Mouse (Mus musculus) intestine, postnatal 0 days (tissue): ENCODE measurements around the gene Ifnz. TPM values are rescaled to one million over a fixed set of nuclear protein-coding genes. Genes with fewer than 3 reads are reported as not detected.
"Not testable (repeated sequence)": the region's sequence is repeated elsewhere in the genome, so short reads cannot be mapped to it uniquely, and the experiment has no call there.

Experiments
- ATAC-seq: fragments of 200-750 bp; cut with Nextera tagmentation; 2 replicates; pipeline ENCODE4 v1.8.0; 2017; ENCODE audit warnings: mild to moderate bottlenecking, moderate TSS enrichment, moderate library complexity
- H3K27ac ChIP-seq: fragments of 300-500 bp; sonication (generic); 2 replicates; pipeline ENCODE4 v1.5.1; 2014; ENCODE audit warnings: mild to moderate bottlenecking, low read depth, low read length, moderate library complexity
- H3K27me3 ChIP-seq: fragments of 300-500 bp; sonication (generic); replicated peaks from 2 replicates; pipeline ENCODE4 v1.6.1; 2014; ENCODE audit warnings: low read length, mixed read lengths; ENCODE audit not compliant: control insufficient read depth, insufficient read depth
- H3K36me3 ChIP-seq: fragments of 300-500 bp; sonication (generic); 2 replicates; pipeline ENCODE4 v1.6.1; 2014; ENCODE audit warnings: mild to moderate bottlenecking, moderate library complexity; ENCODE audit not compliant: control insufficient read depth, insufficient read depth
- H3K4me1 ChIP-seq: fragments of 300-500 bp; sonication (generic); replicated peaks from 2 replicates; pipeline ENCODE4 v1.6.1; 2014; ENCODE audit warnings: antibody characterized with exemption, low read length, mixed read lengths; ENCODE audit not compliant: control insufficient read depth, insufficient read depth
- H3K4me2 ChIP-seq: fragments of 300-500 bp; sonication (generic); replicated peaks from 2 replicates; pipeline ENCODE4 v1.6.1; 2014; ENCODE audit warnings: low read depth, mild to moderate bottlenecking, moderate library complexity
- H3K4me3 ChIP-seq: fragments of 300-500 bp; sonication (generic); 2 replicates; pipeline ENCODE4 v1.5.1; 2014; ENCODE audit warnings: low read depth, low read length
- H3K9ac ChIP-seq: fragments of 300-500 bp; sonication (generic); 2 replicates; pipeline ENCODE4 v1.6.1; 2014; ENCODE audit warnings: mild to moderate bottlenecking, low read depth, low read length
- H3K9me3 ChIP-seq: fragments of 300-500 bp; sonication (generic); 2 replicates; pipeline ENCODE4 v1.6.1; 2016; ENCODE audit warnings: mixed run types; ENCODE audit not compliant: control insufficient read depth
- CTCF ChIP-seq: sonication (generic); IDR thresholded peaks from 2 replicates; pipeline ENCODE4 v1.5.1; 2016; ENCODE audit warnings: low read depth, mild to moderate bottlenecking, control low read depth, antibody characterized with exemption, moderate library complexity
- WGBS: fragments of 180-500 bp; shearing (Covaris S2); extraction: QIAGEN DNeasy Blood & Tissue Kit; methylation state at CpG from one replicate; pipeline ENCODE4 v1.1.7; 2014; 5-methylcytosine and 5-hydroxymethylcytosine counted together
- polyA plus RNA-seq: library from polyadenylated mRNA; unstranded; fragments of >200 nt; fragmentation: Nextera tagmentation; extraction: Ambion mirVana; gene quantifications from 2 replicates; pipeline ENCODE4 v1.2.1, GENCODE M21; 2015

Gene Ifnz
- 0.18 TPM in 1 of 2 replicates, not detected in the other for polyA plus RNA-seq

GRCm38 (mm10) chr4:88781831-88782230 is at the start of gene Ifnz:
Gene Ifnz, plus strand, starts transcription at chr4:88782131.
- not testable (repeated sequence) for H3K4me3 ChIP-seq, H3K27ac ChIP-seq, ATAC-seq, H3K9me3 ChIP-seq, H3K4me1 ChIP-seq, H3K27me3 ChIP-seq, H3K36me3 ChIP-seq, H3K9ac ChIP-seq
- H3K4me2 ChIP-seq: peak within 1 kb of the TSS; percentile 51
- WGBS: 24% methylated on average over 4 of the region's 7 CpGs

- TF ChIP-seq CTCF: peak; percentile 89
- H3K27me3 ChIP-seq: no peaks in the 10 kb centered on the region
- H3K9me3 ChIP-seq: no peaks in the 10 kb centered on the region
- no peak overlapping the region for H3K27ac ChIP-seq
- ATAC-seq: no peak
- no peak overlapping the region for H3K4me2 ChIP-seq
- H3K4me1 ChIP-seq: no peaks in the 10 kb centered on the region
- no peak overlapping the region for H3K9ac ChIP-seq
- WGBS: 4% methylated on average over 2 of the region's 2 CpGs
- no peak overlapping the region for H3K4me3 ChIP-seq
- H3K36me3 ChIP-seq: no peaks in the 10 kb centered on the region
Observed at GRCm38 (mm10) chr4:88738480-88738879, 43.5 kb upstream of the Ifnz start.

GRCm38 (mm10) chr4:88739036-88739435 is 42.9 kb upstream of the Ifnz start:
- Histone ChIP-seq H3K4me3 (no peak overlapping the region), H3K9ac (no peak overlapping the region), H3K9me3 (no peaks in the 10 kb centered on the region), H3K4me1 (no peaks in the 10 kb centered on the region), H3K27ac (no peak overlapping the region), H3K4me2 (no peak overlapping the region), H3K36me3 (no peaks in the 10 kb centered on the region), H3K27me3 (no peaks in the 10 kb centered on the region)
- 83% methylated on average over 6 of the region's 6 CpGs for WGBS
- ATAC-seq: no peak
- TF ChIP-seq CTCF: no peak

- Histone ChIP-seq H3K4me2 (no peak overlapping the region), H3K4me1 (no peaks in the 10 kb centered on the region), H3K9ac (no peak overlapping the region), H3K36me3 (no peaks in the 10 kb centered on the region), H3K9me3 (no peaks in the 10 kb centered on the region), H3K4me3 (no peak overlapping the region), H3K27ac (no peak overlapping the region), H3K27me3 (no peaks in the 10 kb centered on the region)
- ATAC-seq: no peak
- WGBS: 87% methylated on average over 4 of the region's 4 CpGs
- no peak for TF ChIP-seq CTCF
Observed at GRCm38 (mm10) chr4:88741426-88741825, 40.5 kb upstream of the Ifnz start.

GRCm38 (mm10) chr4:88742771-88743371 is 39.1 kb upstream of the Ifnz start:
- Histone ChIP-seq H3K27ac (no peak overlapping the region), H3K4me2 (no peak overlapping the region), H3K9me3 (no peaks in the 10 kb centered on the region), H3K36me3 (no peaks in the 10 kb centered on the region), H3K4me1 (no peaks in the 10 kb centered on the region), H3K4me3 (no peak overlapping the region), H3K27me3 (no peaks in the 10 kb centered on the region), H3K9ac (no peak overlapping the region)
- TF ChIP-seq CTCF: peak; percentile 55
- WGBS: 64% methylated on average over 7 of the region's 7 CpGs
- no peak for ATAC-seq

- 64% methylated on average over 3 of the region's 3 CpGs for WGBS
- Histone ChIP-seq H3K4me2 (no peak overlapping the region), H3K9me3 (no peaks in the 10 kb centered on the region), H3K27me3 (no peaks in the 10 kb centered on the region), H3K27ac (no peak overlapping the region), H3K9ac (no peak overlapping the region), H3K4me1 (no peaks in the 10 kb centered on the region), H3K36me3 (no peaks in the 10 kb centered on the region), H3K4me3 (no peak overlapping the region)
- peak; percentile 33; the same call in 1 of the 2 replicates for TF ChIP-seq CTCF
- ATAC-seq: no peak
Observed at GRCm38 (mm10) chr4:88744207-88744606, 37.7 kb upstream of the Ifnz start.

- Histone ChIP-seq H3K9me3 (no peaks in the 10 kb centered on the region), H3K27ac (no peak overlapping the region), H3K9ac (no peak overlapping the region), H3K4me3 (no peak overlapping the region), H3K4me2 (no peak overlapping the region), H3K27me3 (no peaks in the 10 kb centered on the region), H3K4me1 (no peaks in the 10 kb centered on the region), H3K36me3 (no peaks in the 10 kb centered on the region)
- 74% methylated on average over 6 of the region's 6 CpGs for WGBS
- no peak for ATAC-seq
- no peak for TF ChIP-seq CTCF
Observed at GRCm38 (mm10) chr4:88749926-88750325, 32.0 kb upstream of the Ifnz start.
